Comparison of ENCODE assay signal across 8 mouse cellular contexts in the genomic region with DNA sequence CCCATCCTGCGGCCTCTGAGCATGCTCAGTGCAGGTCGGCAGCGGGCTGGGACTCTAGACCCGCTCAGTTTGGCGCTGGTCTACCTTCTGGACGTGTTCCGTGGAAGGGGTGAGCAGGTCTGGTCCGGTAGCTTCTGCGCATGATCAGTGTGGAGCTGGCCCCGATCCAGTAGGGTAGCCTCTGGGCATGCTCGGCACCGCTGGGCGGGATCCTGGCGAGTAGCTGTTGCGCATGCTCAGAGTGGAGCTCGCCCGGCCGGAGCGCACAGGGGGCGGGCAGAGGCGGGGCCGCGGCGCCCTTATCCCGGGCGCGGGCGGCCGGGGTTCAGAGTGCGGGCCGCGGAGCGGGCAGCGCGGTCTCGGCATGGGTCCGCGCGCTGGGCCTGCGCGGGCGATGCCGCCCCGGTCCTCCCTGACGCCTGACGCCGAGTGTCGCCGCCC. TPM values are rescaled to one million over a fixed set of nuclear protein-coding genes. Genes with fewer than 3 reads are reported as not detected.
A peak's percentile ranks its signal among the peaks of the same experiment; 100 is the strongest.
DNase-seq lines count a peak whose midpoint lies in the region; ATAC-seq lines count a peak whose summit lies in the region.

Gene Ipmk, plus strand, starts transcription at position 255 of the 441 bp plus-strand sequence.

- H3K27me3 ChIP-seq in forebrain, embryonic 11.5 days (ENCODE audit: control insufficient read depth, insufficient read depth, low read length) = no peaks in the 10 kb centered on the region
- H3K27me3 ChIP-seq in heart, embryonic 16.5 days (ENCODE audit: control insufficient read depth, insufficient read depth, low read length) = no peaks in the 10 kb centered on the region
- H3K27me3 ChIP-seq in liver, embryonic 15.5 days = no peaks in the 10 kb centered on the region
- H3K27me3 ChIP-seq in neural tube, embryonic 12.5 days (replicated peaks) = no peaks in the 10 kb centered on the region

- peak within 1 kb of the TSS; percentile 84 for H3K4me3 ChIP-seq in forebrain, embryonic 11.5 days (ENCODE audit: low read depth, low read length)
- peak within 1 kb of the TSS; percentile 72 for H3K4me3 ChIP-seq in heart, embryonic 16.5 days (ENCODE audit: low read length)
- H3K4me3 ChIP-seq in liver, embryonic 15.5 days (replicated peaks) = peak within 1 kb of the TSS; percentile 92
- H3K4me3 ChIP-seq in neural tube, embryonic 12.5 days = peak within 1 kb of the TSS; percentile 86

- H3K9me3 ChIP-seq in forebrain, embryonic 11.5 days (ENCODE audit: control insufficient read depth, low read length) = no peaks in the 10 kb centered on the region
- no peaks in the 10 kb centered on the region for H3K9me3 ChIP-seq in heart, embryonic 16.5 days (replicated peaks; ENCODE audit: control insufficient read depth, low read length)
- H3K9me3 ChIP-seq in liver, embryonic 15.5 days (replicated peaks) = no peaks in the 10 kb centered on the region
- H3K9me3 ChIP-seq in neural tube, embryonic 12.5 days = no peaks in the 10 kb centered on the region

- peak; percentile 93 for ATAC-seq in forebrain, embryonic 11.5 days (replicated peaks; ENCODE audit: low FRiP score)
- peak; percentile 92 for ATAC-seq in heart, embryonic 16.5 days (replicated peaks; ENCODE audit: extremely low read depth, insufficient read depth, low FRiP score)
- peak; percentile 88 for ATAC-seq in liver, embryonic 15.5 days (ENCODE audit: insufficient read depth)
- peak; percentile 91 for ATAC-seq in neural tube, embryonic 12.5 days (ENCODE audit: low FRiP score, low read depth)

- peak within 1 kb of the TSS; percentile 75 for H3K4me2 ChIP-seq in forebrain, embryonic 11.5 days (ENCODE audit: low read depth, low read length, severe bottlenecking)
- peak within 1 kb of the TSS; percentile 78 for H3K4me2 ChIP-seq in heart, embryonic 16.5 days (ENCODE audit: low read depth, low read length)
- H3K4me2 ChIP-seq in liver, embryonic 15.5 days = peak within 1 kb of the TSS; percentile 98
- peak within 1 kb of the TSS; percentile 90 for H3K4me2 ChIP-seq in neural tube, embryonic 12.5 days (replicated peaks)

- peak; percentile 87 to 91 for DNase-seq in CD8-positive naive resting alpha-beta T cell, adult 2 months (ENCODE audit: low read depth in 2 of 2, low spot score in 2 of 2)
- DNase-seq in c-Kit-positive CD71-negative TER-119-negative erythroid progenitor cells, embryonic 14.5 days (ENCODE audit: low read depth) = peak; percentile 90
- DNase-seq in forebrain, embryonic 11.5 days (ENCODE audit: low spot score) = peak; percentile 99
- DNase-seq in kidney, postnatal 36 days = peak; percentile 100
- DNase-seq in telencephalon, adult 2 months (ENCODE audit: low read depth, low spot score) = peak; percentile 89

- peaks cover 2% of the 10 kb centered on the region; the same call in 1 of the 2 replicates for H3K4me1 ChIP-seq in forebrain, embryonic 11.5 days (replicated peaks; ENCODE audit: control insufficient read depth, insufficient read depth, low read length)
- peaks cover 21% of the 10 kb centered on the region for H3K4me1 ChIP-seq in heart, embryonic 16.5 days (ENCODE audit: control insufficient read depth, insufficient read depth, low read length)
- peaks cover 62% of the 10 kb centered on the region for H3K4me1 ChIP-seq in liver, embryonic 15.5 days (replicated peaks)
- H3K4me1 ChIP-seq in neural tube, embryonic 12.5 days = peaks cover 17% of the 10 kb centered on the region

- peak within 1 kb of the TSS; percentile 46; the same call in 1 of the 2 replicates for H3K27ac ChIP-seq in forebrain, embryonic 11.5 days (ENCODE audit: low read depth, low read length)
- peak within 1 kb of the TSS; percentile 70 for H3K27ac ChIP-seq in heart, embryonic 16.5 days (ENCODE audit: low read length)
- peak within 1 kb of the TSS; percentile 93 for H3K27ac ChIP-seq in liver, embryonic 15.5 days (replicated peaks)
- peak within 1 kb of the TSS; percentile 80 for H3K27ac ChIP-seq in neural tube, embryonic 12.5 days

- under 1% methylated on average over 46 of the region's 49 CpGs for WGBS in forebrain, embryonic 11.5 days
- under 1% methylated on average over 49 of the region's 49 CpGs for WGBS in heart, embryonic 16.5 days
- under 1% methylated on average over 47 of the region's 49 CpGs for WGBS in liver, embryonic 15.5 days (ENCODE audit: insufficient replicate concordance)
- under 1% methylated on average over 41 of the region's 49 CpGs for WGBS in neural tube, embryonic 12.5 days

- peaks cover 2% of the 10 kb centered on the region; the same call in 1 of the 2 replicates for H3K36me3 ChIP-seq in forebrain, embryonic 11.5 days (ENCODE audit: control insufficient read depth, insufficient read depth, low read length)
- 0 out of 2 replicates have a peak, but pooled peaks cover 2% of the 10 kb centered on the region for H3K36me3 ChIP-seq in heart, embryonic 16.5 days (ENCODE audit: control insufficient read depth, insufficient read depth)
- H3K36me3 ChIP-seq in liver, embryonic 15.5 days (replicated peaks) = peaks cover 12% of the 10 kb centered on the region; the same call in 1 of the 2 replicates
- no peaks in the 10 kb centered on the region; the same call in 1 of the 2 replicates for H3K36me3 ChIP-seq in neural tube, embryonic 12.5 days

- peak within 1 kb of the TSS; percentile 89 for H3K9ac ChIP-seq in forebrain, embryonic 11.5 days (ENCODE audit: low read length)
- H3K9ac ChIP-seq in heart, embryonic 16.5 days (ENCODE audit: low read length) = peak within 1 kb of the TSS; percentile 78
- H3K9ac ChIP-seq in liver, embryonic 15.5 days = peak within 1 kb of the TSS; percentile 95
- H3K9ac ChIP-seq in neural tube, embryonic 12.5 days = peak within 1 kb of the TSS; percentile 84

RNA-seq across cellular contexts. Expression of gene Ipmk, which starts in this region (rescaled TPM):
- 25.8 and 26.4 TPM in 2 replicates for polyA plus RNA-seq in forebrain, embryonic 11.5 days (2014; fragmentation: Nextera tagmentation; extraction: Ambion mirVana)
- 7.1 and 7.6 TPM in 2 replicates for polyA plus RNA-seq in heart, embryonic 16.5 days (2015; fragmentation: Nextera tagmentation; extraction: Ambion mirVana)
- 8.3 and 9.1 TPM in 2 replicates for polyA plus RNA-seq in liver, embryonic 15.5 days (2015; fragmentation: Nextera tagmentation; extraction: Ambion mirVana)
- 22.1 and 23.2 TPM in 2 replicates for polyA plus RNA-seq in neural tube, embryonic 12.5 days (2016; fragmentation: Nextera tagmentation; extraction: Ambion mirVana)

Comparison
In these comparisons a context has a peak if more than half of its experiments do, and no peak if none do; other contexts are left out.
1. Peak in every context shown above with its lines: DNase-seq, ATAC-seq, H3K4me3 ChIP-seq and H3K27ac ChIP-seq.